Mouse (Mus musculus) stomach, embryonic 16.5 days (tissue): Measurements from ENCODE around the gene Gfpt2. TPM values are rescaled to one million over a fixed set of nuclear protein-coding genes. Genes with fewer than 3 reads are reported as not detected.
A peak's percentile ranks its signal among the peaks of the same experiment; 100 is the strongest.
"Not testable (repeated sequence)": the region's sequence is repeated elsewhere in the genome, so short reads cannot be mapped to it uniquely, and the experiment has no call there.

ENCODE experiments used
- ATAC-seq: fragments of 200-750 bp; cut with Nextera tagmentation; 2 replicates; pipeline ENCODE4 v1.8.0; 2017; ENCODE audit warnings: moderate number of reproducible peaks, moderate TSS enrichment; ENCODE audit not compliant: insufficient read depth, low FRiP score
- H3K27ac ChIP-seq: fragments of 300-500 bp; sonication (generic); 2 replicates; pipeline ENCODE4 v1.5.1; 2014; ENCODE audit warnings: low read length
- H3K27me3 ChIP-seq: fragments of 300-500 bp; sonication (generic); 2 replicates; pipeline ENCODE4 v1.6.1; 2014; ENCODE audit warnings: low read length, control low read depth, mixed read lengths; ENCODE audit not compliant: control insufficient read depth, insufficient read depth
- H3K36me3 ChIP-seq: fragments of 300-500 bp; sonication (generic); 2 replicates; pipeline ENCODE4 v1.6.1; 2014; ENCODE audit warnings: low read length; ENCODE audit not compliant: control insufficient read depth, insufficient read depth
- H3K4me1 ChIP-seq: fragments of 300-500 bp; sonication (generic); 2 replicates; pipeline ENCODE4 v1.6.1; 2014; ENCODE audit warnings: low read length, control low read depth, mixed read lengths; ENCODE audit not compliant: control insufficient read depth, insufficient read depth
- H3K4me2 ChIP-seq: fragments of 300-500 bp; sonication (generic); 2 replicates; pipeline ENCODE4 v1.6.1; 2014; ENCODE audit warnings: low read depth, low read length, mixed read lengths
- H3K4me3 ChIP-seq: fragments of 300-500 bp; sonication (generic); replicated peaks from 2 replicates; pipeline ENCODE4 v1.5.1; 2014; ENCODE audit warnings: mild to moderate bottlenecking, low read length
- H3K9ac ChIP-seq: fragments of 300-500 bp; sonication (generic); 2 replicates; pipeline ENCODE4 v1.6.1; 2014; ENCODE audit warnings: low read length
- H3K9me3 ChIP-seq: fragments of 300-500 bp; sonication (generic); replicated peaks from 2 replicates; pipeline ENCODE4 v1.6.1; 2016; ENCODE audit warnings: low read length, control low read depth; ENCODE audit not compliant: control insufficient read depth
- whole genome bisulfite sequencing: fragments of 180-500 bp; shearing (Covaris S2); extraction: QIAGEN DNeasy Blood & Tissue Kit; methylation state at CpG from one replicate; pipeline ENCODE4 v1.1.7; 2014; 5-methylcytosine and 5-hydroxymethylcytosine counted together
- polyA plus RNA-seq: library from polyadenylated mRNA; unstranded; fragments of >200 nt; fragmentation: Nextera tagmentation; extraction: Ambion mirVana; gene quantifications from 2 replicates; pipeline ENCODE4 v1.2.1, GENCODE M21; 2015

The Gfpt2 gene
- polyA plus RNA-seq, 1 experiment from 2014 or later: 9.4 TPM

DNA sequence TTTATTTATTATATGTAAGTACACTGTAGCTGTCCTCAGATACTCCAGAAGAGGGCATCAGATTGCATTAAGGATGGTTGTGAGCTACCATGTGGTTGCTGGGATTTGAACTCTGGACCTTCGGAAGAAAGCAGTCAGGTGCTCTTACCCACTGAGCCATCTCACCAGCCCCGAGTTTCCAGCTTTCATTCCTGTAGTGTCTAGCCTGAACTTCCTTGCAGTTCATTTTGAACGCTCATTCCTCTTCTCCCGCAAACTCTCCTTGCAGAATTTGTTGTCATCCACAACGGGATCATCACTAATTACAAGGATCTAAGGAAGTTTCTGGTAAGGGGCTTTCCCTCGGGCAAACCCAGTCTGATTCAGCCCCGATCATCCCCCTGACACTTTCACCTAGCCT is 16.7 kb downstream of the Gfpt2 start:
- H3K9me3 ChIP-seq, H3K9ac ChIP-seq, H3K4me1 ChIP-seq, H3K27ac ChIP-seq, H3K36me3 ChIP-seq, H3K27me3 ChIP-seq, ATAC-seq, H3K4me2 ChIP-seq, H3K4me3 ChIP-seq: not testable (repeated sequence)
- 80% methylated on average over 7 of the region's 7 CpGs for WGBS

DNA sequence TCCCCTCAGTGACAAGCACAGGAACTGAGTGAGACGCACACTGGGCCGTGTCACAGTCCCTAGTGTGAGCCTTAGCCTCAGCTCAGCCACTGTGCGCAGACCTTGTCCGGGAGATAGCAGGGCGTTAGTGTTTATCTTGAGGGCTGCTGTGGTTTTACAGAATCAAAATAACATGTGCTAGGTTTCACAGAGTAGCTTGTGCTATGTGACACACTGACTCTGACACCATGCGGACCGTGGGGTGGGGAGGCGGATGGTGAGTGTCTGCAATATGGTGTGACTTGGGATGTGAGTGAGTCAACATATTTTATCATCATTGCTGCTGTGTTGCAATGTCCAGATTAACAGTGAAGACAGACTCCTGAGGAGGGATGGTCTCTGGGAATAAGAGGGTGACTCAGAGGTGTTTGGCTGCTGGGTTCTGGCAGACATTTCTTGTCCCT is 17.1 kb downstream of the Gfpt2 start:
- Histone ChIP-seq H3K4me1 (no peaks in the 10 kb centered on the region), H3K36me3 (no peaks in the 10 kb centered on the region), H3K27me3 (no peaks in the 10 kb centered on the region), H3K4me3 (no peak overlapping the region), H3K27ac (no peak overlapping the region), H3K9me3 (no peaks in the 10 kb centered on the region), H3K4me2 (no peak overlapping the region), H3K9ac (no peak overlapping the region)
- 75% methylated on average over 8 of the region's 8 CpGs for WGBS
- ATAC-seq: no peak; the same call in 1 of the 2 replicates

DNA sequence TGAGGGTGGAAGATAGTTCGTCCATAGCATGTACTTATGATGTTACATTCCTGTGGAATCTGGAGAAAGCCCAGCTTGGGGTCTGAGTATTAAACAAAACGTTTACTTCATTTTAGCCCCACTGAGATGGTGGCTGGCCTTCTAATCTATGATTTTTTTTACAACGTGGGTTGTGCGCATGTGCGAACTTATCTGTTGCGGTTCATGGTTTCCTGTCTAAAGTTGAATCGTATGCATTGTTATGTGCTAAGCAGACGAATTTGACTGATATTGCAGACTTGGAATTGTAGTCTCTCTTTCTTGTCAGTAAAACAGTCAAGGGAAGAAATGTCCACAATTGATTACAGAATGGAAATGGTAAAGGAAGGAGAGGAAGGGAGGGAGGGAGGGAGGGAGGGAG is 17.9 kb downstream of the Gfpt2 start:
- ATAC-seq: no peak

DNA sequence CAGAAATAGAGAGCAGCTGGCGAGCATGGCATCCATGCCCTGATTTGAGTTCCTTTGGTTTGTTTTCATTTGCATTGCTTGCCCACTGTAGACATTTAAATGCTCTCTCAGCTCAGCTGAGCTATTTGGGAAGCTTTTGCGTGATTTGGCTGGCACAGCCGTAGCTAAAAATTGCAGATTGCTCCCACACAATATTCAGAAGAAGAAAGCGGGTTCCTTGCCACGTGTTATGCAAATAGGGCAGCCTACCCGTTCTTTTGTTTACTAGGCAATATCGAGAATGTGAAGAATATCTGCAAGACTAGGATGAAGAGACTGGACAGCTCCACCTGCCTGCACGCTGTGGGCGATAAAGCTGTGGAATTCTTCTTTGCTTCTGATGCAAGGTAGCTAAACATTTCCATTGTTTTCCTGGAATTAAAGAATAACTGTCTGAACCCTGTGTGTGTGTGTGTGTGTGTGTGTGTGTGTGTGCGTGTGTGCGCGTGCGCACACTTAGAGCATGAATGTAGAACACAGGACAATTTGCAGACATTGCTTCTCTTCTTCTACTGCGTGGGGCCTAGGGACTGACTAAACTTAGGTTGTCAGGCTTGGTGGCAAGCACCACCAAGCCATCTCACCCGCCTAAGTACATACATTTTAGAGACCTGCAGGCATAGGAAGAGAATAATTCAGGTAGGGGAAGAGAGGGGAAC is 25.0 kb downstream of the Gfpt2 start:
- no peak for ATAC-seq
- 86% methylated on average over 15 of the region's 15 CpGs for WGBS

More for the DNA sequence above, 17.9 kb downstream of the Gfpt2 start:
- no peaks in the 10 kb centered on the region for H3K4me1 ChIP-seq
- H3K27me3 ChIP-seq: no peaks in the 10 kb centered on the region
- H3K4me3 ChIP-seq: no peak overlapping the region
- H3K27ac ChIP-seq: no peak overlapping the region
- H3K36me3 ChIP-seq: no peaks in the 10 kb centered on the region
- H3K4me2 ChIP-seq: no peak overlapping the region
- no peaks in the 10 kb centered on the region for H3K9me3 ChIP-seq
- 78% methylated on average over 8 of the region's 8 CpGs for WGBS
- H3K9ac ChIP-seq: no peak overlapping the region

DNA sequence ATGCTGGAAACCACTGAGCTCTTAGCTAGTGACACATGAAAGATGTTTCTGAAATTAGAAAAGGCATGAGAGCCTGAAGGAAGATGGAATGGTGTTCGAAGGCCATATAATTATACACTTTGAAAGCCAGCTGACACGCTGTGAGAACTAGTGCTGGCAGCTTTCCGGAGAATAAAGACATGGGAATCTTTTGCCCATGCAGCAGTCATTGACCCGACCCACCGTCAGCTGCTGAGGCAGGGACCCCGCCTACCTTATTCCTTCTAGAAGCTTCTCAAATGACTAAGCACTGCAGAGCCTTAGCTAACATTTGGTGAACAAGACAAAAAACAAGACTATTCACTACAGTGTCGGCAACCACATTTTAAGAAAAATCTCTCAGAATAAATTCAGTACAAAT is 25.7 kb downstream of the Gfpt2 start:
- Histone ChIP-seq H3K4me2 (no peak overlapping the region), H3K4me1 (0 out of 2 replicates have a peak, but pooled peaks cover 3% of the 10 kb centered on the region), H3K27ac (no peak overlapping the region), H3K36me3 (no peaks in the 10 kb centered on the region), H3K27me3 (no peaks in the 10 kb centered on the region), H3K9me3 (no peaks in the 10 kb centered on the region), H3K4me3 (no peak overlapping the region), H3K9ac (no peak overlapping the region)
- 81% methylated on average over 7 of the region's 7 CpGs for WGBS
- no peak for ATAC-seq

More for the DNA sequence above, 25.0 kb downstream of the Gfpt2 start:
- no peak overlapping the region for H3K4me2 ChIP-seq
- no peaks in the 10 kb centered on the region for H3K27me3 ChIP-seq
- no peak overlapping the region for H3K27ac ChIP-seq
- no peaks in the 10 kb centered on the region for H3K9me3 ChIP-seq
- no peak overlapping the region for H3K9ac ChIP-seq
- H3K4me3 ChIP-seq: no peak overlapping the region
- 0 out of 2 replicates have a peak, but pooled peaks cover 3% of the 10 kb centered on the region for H3K4me1 ChIP-seq
- H3K36me3 ChIP-seq: no peaks in the 10 kb centered on the region

DNA sequence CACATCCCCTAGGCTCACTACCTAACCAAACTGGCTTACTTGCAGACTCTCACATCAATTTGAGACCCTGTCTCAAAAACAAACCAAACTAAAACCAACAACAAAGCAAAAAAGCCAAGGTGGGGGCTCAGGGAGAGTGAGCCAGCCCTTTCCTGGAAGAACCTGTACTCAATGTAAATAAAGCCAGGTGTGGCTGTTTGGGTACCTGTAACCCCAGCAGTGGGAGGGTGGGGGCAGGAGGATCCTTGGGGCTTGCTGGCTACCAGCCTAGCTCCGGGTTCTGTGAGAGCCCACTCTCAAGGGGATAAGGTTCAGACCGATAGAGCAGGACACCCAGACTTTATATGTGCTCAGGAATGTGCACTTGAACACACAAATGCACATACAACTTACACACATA is 26.9 kb downstream of the Gfpt2 start:
- WGBS: 62% methylated on average over 2 of the region's 2 CpGs
- Histone ChIP-seq H3K27me3 (no peaks in the 10 kb centered on the region), H3K9ac (no peak overlapping the region), H3K4me2 (no peak overlapping the region), H3K9me3 (no peaks in the 10 kb centered on the region), H3K27ac (no peak overlapping the region), H3K4me1 (0 out of 2 replicates have a peak, but pooled peaks cover 3% of the 10 kb centered on the region), H3K36me3 (no peaks in the 10 kb centered on the region), H3K4me3 (no peak overlapping the region)
- peak; percentile 58; the same call in 1 of the 2 replicates for ATAC-seq

DNA sequence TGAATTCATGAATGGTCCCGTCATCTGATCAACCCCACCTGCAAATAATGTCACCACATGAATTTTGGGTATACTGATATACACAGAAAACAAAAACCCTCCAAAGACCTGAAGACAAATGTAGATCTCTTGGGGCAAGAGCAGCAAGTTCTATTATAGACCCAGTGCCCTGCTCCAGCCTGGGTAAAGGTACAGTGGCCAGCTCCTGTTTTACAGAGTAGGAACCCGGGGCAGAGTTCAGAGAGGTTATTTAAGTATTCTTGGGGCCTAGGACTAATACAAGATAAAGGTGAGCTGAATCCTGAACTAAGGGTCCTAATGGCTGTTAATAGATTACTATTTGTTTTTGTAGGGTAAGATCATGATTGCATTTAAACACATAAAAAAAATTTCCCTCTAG is 27.6 kb downstream of the Gfpt2 start:
- Histone ChIP-seq H3K36me3 (no peaks in the 10 kb centered on the region), H3K27ac (no peak overlapping the region), H3K4me2 (no peak overlapping the region), H3K9me3 (no peaks in the 10 kb centered on the region), H3K9ac (no peak overlapping the region), H3K27me3 (no peaks in the 10 kb centered on the region), H3K4me1 (0 out of 2 replicates have a peak, but pooled peaks cover 3% of the 10 kb centered on the region), H3K4me3 (no peak overlapping the region)
- 77% methylated on average over 2 of the region's 2 CpGs for WGBS
- no peak for ATAC-seq

DNA sequence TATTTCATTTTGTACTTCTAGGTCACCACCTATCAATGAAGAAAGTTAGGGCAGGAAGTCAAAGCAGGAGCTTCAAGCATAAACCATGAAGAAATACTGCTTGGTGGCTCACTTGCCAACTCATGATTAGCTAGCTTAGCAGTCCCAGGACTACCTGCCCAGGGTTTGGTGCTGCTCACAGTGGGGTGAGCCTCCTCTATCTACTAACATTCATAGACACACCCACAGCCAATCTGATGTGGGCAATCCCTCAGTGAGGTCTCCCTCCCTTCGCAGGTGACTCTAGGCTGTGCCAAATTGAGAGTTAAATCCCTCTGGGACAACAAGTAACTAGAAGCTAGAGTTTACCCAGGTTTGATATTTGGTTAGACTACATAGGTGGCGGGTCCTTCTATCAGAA is 28.4 kb downstream of the Gfpt2 start:
- WGBS: 83% methylated on average over 2 of the region's 2 CpGs
- H3K27ac ChIP-seq: no peak overlapping the region
- H3K27me3 ChIP-seq: no peaks in the 10 kb centered on the region
- H3K9ac ChIP-seq: no peak overlapping the region
- no peaks in the 10 kb centered on the region for H3K9me3 ChIP-seq
- H3K4me2 ChIP-seq: no peak overlapping the region
- H3K36me3 ChIP-seq: no peaks in the 10 kb centered on the region
- 0 out of 2 replicates have a peak, but pooled peaks cover 3% of the 10 kb centered on the region for H3K4me1 ChIP-seq
- no peak for ATAC-seq
- H3K4me3 ChIP-seq: no peak overlapping the region

DNA sequence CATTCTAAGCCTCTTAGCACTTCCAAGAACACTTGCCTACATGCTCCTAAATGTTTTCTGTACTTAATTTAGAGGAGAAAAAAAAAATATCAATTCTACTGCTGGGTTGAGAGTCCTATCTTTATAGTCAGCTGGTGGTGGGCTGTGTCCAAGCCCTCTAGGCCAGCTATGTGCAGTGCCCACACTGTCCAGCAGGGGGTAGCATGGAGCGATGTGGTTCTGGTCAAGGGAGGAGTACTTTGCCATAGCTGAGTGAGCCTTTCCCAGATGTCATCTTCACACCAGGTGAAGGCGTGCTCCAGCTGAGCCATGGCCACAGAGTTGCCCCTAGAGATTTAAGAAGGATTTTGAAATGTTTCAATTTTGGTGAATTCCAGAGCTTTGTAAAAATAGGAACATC is 30.9 kb downstream of the Gfpt2 start:
- Histone ChIP-seq H3K4me2 (no peak overlapping the region), H3K9me3 (no peaks in the 10 kb centered on the region), H3K27me3 (no peaks in the 10 kb centered on the region), H3K27ac (no peak overlapping the region), H3K36me3 (no peaks in the 10 kb centered on the region), H3K9ac (no peak overlapping the region), H3K4me1 (peaks cover 11% of the 10 kb centered on the region; the same call in 1 of the 2 replicates), H3K4me3 (no peak overlapping the region)
- 46% methylated on average over 2 of the region's 2 CpGs for WGBS
- ATAC-seq: no peak
